Mouse (Mus musculus): Measurements from ENCODE around the gene Wipf2. TPM values are rescaled to one million over a fixed set of nuclear protein-coding genes. Genes with fewer than 3 reads are reported as not detected.

The Wipf2 gene
- total RNA-seq, 4 experiments from 2014 or later = 69.4 to 86.8 (median 80.7) TPM

- DNase-seq (ENCODE audit: low spot score in 2 of 2) = no peak
Observed at GRCm38 (mm10) chr11:98854116-98854515, 9.3 kb upstream of the Wipf2 start.

- no peak for DNase-seq (ENCODE audit: low spot score in 2 of 2)
Observed at GRCm38 (mm10) chr11:98854659-98855058, 8.8 kb upstream of the Wipf2 start.

- DNase-seq (ENCODE audit: low spot score in 2 of 2) = peak; percentile 83 to 95
Observed at GRCm38 (mm10) chr11:98858759-98859731, 4.4 kb upstream of the Wipf2 start.

- no peak for DNase-seq (ENCODE audit: low spot score in 2 of 2)
Observed at GRCm38 (mm10) chr11:98863751-98864429, 452 bp downstream of the Wipf2 start.

- no peak for DNase-seq (ENCODE audit: low spot score in 2 of 2)
Observed at GRCm38 (mm10) chr11:98867293-98867692, 3.9 kb downstream of the Wipf2 start.

- DNase-seq (ENCODE audit: low spot score in 2 of 2) = no peak
Observed at GRCm38 (mm10) chr11:98869906-98870305, 6.5 kb downstream of the Wipf2 start.

- DNase-seq (ENCODE audit: low spot score in 2 of 2) = no peak
Observed at GRCm38 (mm10) chr11:98870791-98871190, 7.4 kb downstream of the Wipf2 start.

- no peak for DNase-seq (ENCODE audit: low spot score in 2 of 2)
Observed at GRCm38 (mm10) chr11:98871416-98871815, 8.0 kb downstream of the Wipf2 start.

- DNase-seq (ENCODE audit: low spot score in 2 of 2) = peak; percentile 72 to 77
Observed at GRCm38 (mm10) chr11:98872040-98872439, 8.6 kb downstream of the Wipf2 start.

GRCm38 (mm10) chr11:98873900-98874299, 10.5 kb downstream of the Wipf2 start:
- no peak for DNase-seq (ENCODE audit: low spot score in 2 of 2)

GRCm38 (mm10) chr11:98877001-98877400, 13.6 kb downstream of the Wipf2 start:
- no peak for DNase-seq (ENCODE audit: low spot score in 2 of 2)

- DNase-seq (ENCODE audit: low spot score in 2 of 2) = no peak
Observed at GRCm38 (mm10) chr11:98887703-98888102, 24.3 kb downstream of the Wipf2 start.

GRCm38 (mm10) chr11:98889077-98889476, 25.6 kb downstream of the Wipf2 start:
- DNase-seq (ENCODE audit: low spot score in 2 of 2) = no peak

GRCm38 (mm10) chr11:98889977-98890376, 26.5 kb downstream of the Wipf2 start:
- DNase-seq (ENCODE audit: low spot score in 2 of 2) = no peak

GRCm38 (mm10) chr11:98892426-98892825, 29.0 kb downstream of the Wipf2 start:
- no peak for DNase-seq (ENCODE audit: low spot score in 2 of 2)

- no peak for DNase-seq (ENCODE audit: low spot score in 2 of 2)
Observed at GRCm38 (mm10) chr11:98900529-98901125, 37.2 kb downstream of the Wipf2 start.

- no peak for DNase-seq (ENCODE audit: low spot score in 2 of 2)
Observed at GRCm38 (mm10) chr11:98902621-98903245, 39.3 kb downstream of the Wipf2 start.

GRCm38 (mm10) chr11:98904577-98904976, 41.1 kb downstream of the Wipf2 start:
- DNase-seq (ENCODE audit: low spot score in 2 of 2) = no peak

GRCm38 (mm10) chr11:98905033-98905432, 41.6 kb downstream of the Wipf2 start:
- no peak for DNase-seq (ENCODE audit: low spot score in 2 of 2)

GRCm38 (mm10) chr11:98905583-98905982, 42.1 kb downstream of the Wipf2 start:
- no peak for DNase-seq (ENCODE audit: low spot score in 2 of 2)

- DNase-seq (ENCODE audit: low spot score in 2 of 2) = no peak
Observed at GRCm38 (mm10) chr11:98907063-98907436, 43.6 kb downstream of the Wipf2 start.
